ENCODE assay signal across 9 mouse cellular contexts in genomic region chr7:62922246-62922645, GRCm38 (mm10).
DNase-seq lines count a peak whose midpoint lies in the region; ATAC-seq and TF ChIP-seq lines count a peak whose summit lies in the region.
"Had no signal": no experiment of that assay in that cellular context is flagged by ENCODE, and none has a peak within 500 bp of the region (broad histone marks: within the 10 kb centered on the region; RNA-seq: fewer than 3 reads in every experiment).

No protein-coding gene starts in this region.

- H3K9me3 ChIP-seq in kidney, postnatal 0 days (replicated peaks; ENCODE audit: low read length), result no peaks in the 10 kb centered on the region
- H3K9me3 ChIP-seq in kidney, embryonic 15.5 days (replicated peaks), result no peaks in the 10 kb centered on the region
- H3K9me3 ChIP-seq: neural tube, embryonic 13.5 days had no signal

- H3K4me3 ChIP-seq in kidney, postnatal 0 days (replicated peaks; ENCODE audit: low read depth, low read length), result no peak overlapping the region
- no peak overlapping the region for H3K4me3 ChIP-seq in kidney, embryonic 15.5 days (replicated peaks)
- H3K4me3 ChIP-seq: neural tube, embryonic 13.5 days had no signal

- H3K27ac ChIP-seq in kidney, postnatal 0 days, result no peak overlapping the region
- H3K27ac ChIP-seq in kidney, embryonic 15.5 days, result no peak overlapping the region
- H3K27ac ChIP-seq: neural tube, embryonic 13.5 days had no signal

- DNase-seq in kidney, postnatal 0 days (ENCODE audit: low spot score), result no peak
- peak; percentile 45 for DNase-seq in ZHBTc4 (ENCODE audit: low read depth, low spot score)
- DNase-seq in embryo, embryonic 10.5 days (ENCODE audit: low spot score), result peak; percentile 64
- DNase-seq in left cerebral cortex, adult 11 months (ENCODE audit: low spot score), result peak; percentile 12
- DNase-seq in right cerebral cortex, postnatal 10 days (ENCODE audit: low spot score in 2 of 2), result peak; percentile 32 to 53
- no peak for DNase-seq in urinary bladder, postnatal 25 days (ENCODE audit: low spot score)

- H3K36me3 ChIP-seq in kidney, postnatal 0 days (ENCODE audit: insufficient read depth, low read length), result no peaks in the 10 kb centered on the region
- no peaks in the 10 kb centered on the region for H3K36me3 ChIP-seq in kidney, embryonic 15.5 days
- H3K36me3 ChIP-seq: neural tube, embryonic 13.5 days had no signal

- no peak overlapping the region for H3K4me2 ChIP-seq in kidney, postnatal 0 days (ENCODE audit: low read length)
- no peak overlapping the region for H3K4me2 ChIP-seq in kidney, embryonic 15.5 days
- H3K4me2 ChIP-seq: neural tube, embryonic 13.5 days had no signal

- no peaks in the 10 kb centered on the region for H3K27me3 ChIP-seq in kidney, postnatal 0 days (ENCODE audit: insufficient read depth, low read length)
- H3K27me3 ChIP-seq in kidney, embryonic 15.5 days, result no peaks in the 10 kb centered on the region
- H3K27me3 ChIP-seq: neural tube, embryonic 13.5 days had no signal

- H3K9ac ChIP-seq in kidney, postnatal 0 days (ENCODE audit: low read depth, low read length), result no peak overlapping the region
- H3K9ac ChIP-seq in kidney, embryonic 15.5 days, result no peak overlapping the region
- H3K9ac ChIP-seq: neural tube, embryonic 13.5 days had no signal

- no peak for ATAC-seq in kidney, postnatal 0 days (replicated peaks; ENCODE audit: low FRiP score, low read depth)
- ATAC-seq in kidney, embryonic 15.5 days (replicated peaks; ENCODE audit: low FRiP score), result no peak
- no peak for ATAC-seq in megakaryocyte-erythroid progenitor cell, adult 5-6 weeks (replicated peaks; ENCODE audit: low FRiP score, low TSS enrichment, poor library complexity, severe bottlenecking)

- WGBS in kidney, postnatal 0 days, result 0% methylated on average over 1 of the region's 1 CpGs
- 7% methylated on average over 1 of the region's 1 CpGs for WGBS in kidney, embryonic 15.5 days

- no peaks in the 10 kb centered on the region for H3K4me1 ChIP-seq in kidney, postnatal 0 days (replicated peaks; ENCODE audit: insufficient read depth, low read length)
- H3K4me1 ChIP-seq in kidney, embryonic 15.5 days, result no peaks in the 10 kb centered on the region
- H3K4me1 ChIP-seq: neural tube, embryonic 13.5 days had no signal

- peak; percentile 58 for TF ChIP-seq CTCF in kidney, postnatal 0 days (IDR thresholded peaks at IDR 0.05; ENCODE audit: low read depth)

Comparison
In these comparisons a context has a peak if more than half of its experiments do, and no peak if none do; other contexts are left out.
1. DNase-seq: peak in ZHBTc4 (single experiment), embryo, embryonic 10.5 days (single experiment), left cerebral cortex, adult 11 months (single experiment) and right cerebral cortex, postnatal 10 days (2 of 2); none in kidney, postnatal 0 days (single experiment) and urinary bladder, postnatal 25 days (single experiment).